Mouse (Mus musculus): ENCODE results near the gene Ginm1.

- TF ChIP-seq CTCF (IDR thresholded peaks at IDR 0.05; ENCODE audit: low read depth, low read length) (no peak), POLR2A (IDR thresholded peaks at IDR 0.05; ENCODE audit: borderline replicate concordance, low read depth, low read length) (no peak)
Measured at GRCm38 (mm10) chr10:7781214-7781613, 11.4 kb downstream of the Ginm1 start.

Measured in bone marrow macrophage, adult 2 months (primary cell).